Mouse (Mus musculus): Measurements from ENCODE around the gene Med17.

- TF ChIP-seq POLR2AphosphoS5 (IDR thresholded peaks at IDR 0.05; ENCODE audit: insufficient replicate concordance, low read depth, low read length) (no peak), CTCF (IDR thresholded peaks at IDR 0.05; ENCODE audit: low read depth, low read length) (no peak), GATA1 (IDR thresholded peaks at IDR 0.05; ENCODE audit: borderline replicate concordance, low read length) (no peak), GATA2 (IDR thresholded peaks at IDR 0.05; ENCODE audit: borderline replicate concordance, low read depth, low read length) (no peak)
These were observed 66.0 kb downstream of the Med17 start for GRCm38 (mm10) chr9:15213695-15214094.
